Mouse (Mus musculus): ENCODE results near the gene Nptn. TPM values are rescaled to one million over a fixed set of nuclear protein-coding genes. Genes with fewer than 3 reads are reported as not detected.

Nptn gene
- total RNA-seq (2021) = 100 to 1,000 TPM; 834 to 835 TPM
- long read RNA-seq, experiment 1, transcript Nptn-201 (8 exons, 2,024 nt) = major isoform, 11 of 39 reads
- long read RNA-seq, experiment 1, partial matches to known transcripts = 9 of 39 reads
- long read RNA-seq, experiment 1, other reads (novel, unspliced or antisense) = 14 of 39 reads
- long read RNA-seq, experiment 2, transcript Nptn-201 (8 exons, 2,024 nt) = major isoform, 12 of 41 reads
- long read RNA-seq, experiment 2, partial matches to known transcripts = 1 of 41 reads
- long read RNA-seq, experiment 2, other reads (novel, unspliced or antisense) = 25 of 41 reads

GRCm38 (mm10) chr9:58581958-58582540, at the start of gene Nptn:
Gene Nptn, plus strand, starts transcription at chr9:58582240.
- TF ChIP-seq CTCF (conservative IDR thresholded peaks at IDR 0.05) = no peak
- peak; percentile 96 to 98 for DNase-seq (ENCODE audit: low spot score in 2 of 2)
- Histone ChIP-seq H3K4me3 (peak within 1 kb of the TSS; percentile 95), H3K27ac (peak within 1 kb of the TSS; percentile 99)

GRCm38 (mm10) chr9:58533322-58533721, 48.7 kb upstream of the Nptn start:
- H3K4me3 ChIP-seq = no peak overlapping the region
- no peak overlapping the region for H3K27ac ChIP-seq
- no peak for DNase-seq (ENCODE audit: low spot score in 2 of 2)
- no peak for TF ChIP-seq CTCF (conservative IDR thresholded peaks at IDR 0.05)

DNA sequence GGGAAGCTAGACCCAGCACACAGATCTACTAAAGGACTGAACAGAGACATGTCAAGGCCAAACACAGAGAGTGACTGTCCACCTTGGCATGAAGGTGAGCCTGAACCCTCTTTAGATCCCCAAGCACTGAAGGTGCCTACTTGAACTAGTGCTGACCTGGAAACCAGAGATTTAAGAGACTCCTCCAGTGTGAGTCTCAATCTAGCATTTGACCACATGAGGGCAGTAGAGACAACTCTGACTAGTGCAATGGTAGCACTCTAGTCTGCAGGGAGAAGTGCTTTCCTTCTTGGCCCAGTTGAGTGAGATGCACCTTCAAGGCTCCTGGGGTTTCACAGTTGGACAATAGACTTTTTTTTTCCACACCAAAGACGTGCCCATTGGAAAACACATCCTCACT, 47.3 kb upstream of the Nptn start:
- no peak overlapping the region for H3K4me3 ChIP-seq
- no peak overlapping the region for H3K27ac ChIP-seq
- peak; percentile 89 for TF ChIP-seq CTCF (conservative IDR thresholded peaks at IDR 0.05)
- peak; percentile 58 to 72 for DNase-seq (ENCODE audit: low spot score in 2 of 2)

DNA sequence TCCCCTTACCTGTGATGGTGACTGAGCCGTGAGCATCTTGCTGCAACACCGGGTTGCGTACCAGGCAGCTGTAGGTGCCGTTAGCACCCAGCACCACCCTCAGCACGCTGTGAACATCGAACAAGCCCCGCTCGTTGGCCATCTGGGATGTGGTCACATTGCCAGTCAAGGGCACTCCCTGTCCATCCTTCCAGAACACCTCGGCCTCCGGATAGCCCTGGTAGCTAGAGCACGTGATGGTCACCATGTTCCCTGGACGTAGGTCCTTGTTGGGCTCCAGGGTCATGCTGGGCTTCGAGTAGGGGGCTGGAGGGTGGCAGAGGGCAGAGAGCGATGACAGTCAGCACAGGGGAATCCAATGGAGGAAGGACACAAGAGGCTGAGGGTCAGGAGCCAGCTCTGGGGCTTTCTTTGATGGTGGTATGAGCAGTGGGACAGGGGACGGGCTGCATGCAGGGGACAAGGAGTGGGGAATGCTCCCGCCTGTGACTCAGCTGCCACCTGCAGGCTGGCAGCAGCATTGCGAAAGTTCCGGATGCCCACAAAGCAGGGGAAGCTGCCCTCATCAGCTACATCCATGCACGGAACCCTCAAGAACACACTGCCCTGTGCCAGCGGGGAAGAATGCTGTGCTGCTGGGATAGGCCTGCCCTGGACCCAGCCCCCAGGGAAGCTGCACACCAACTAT, 46.4 kb upstream of the Nptn start:
- H3K4me3 ChIP-seq = no peak overlapping the region
- H3K27ac ChIP-seq = no peak overlapping the region
- TF ChIP-seq CTCF (conservative IDR thresholded peaks at IDR 0.05) = peak; percentile 78
- peak; percentile 41 to 55 for DNase-seq (ENCODE audit: low spot score in 2 of 2)

- no peak overlapping the region for H3K27ac ChIP-seq
- DNase-seq (ENCODE audit: low spot score in 2 of 2) = no peak
- no peak for TF ChIP-seq CTCF (conservative IDR thresholded peaks at IDR 0.05)
- H3K4me3 ChIP-seq = no peak overlapping the region
These were observed 44.3 kb upstream of the Nptn start for GRCm38 (mm10) chr9:58537774-58538173.

DNA sequence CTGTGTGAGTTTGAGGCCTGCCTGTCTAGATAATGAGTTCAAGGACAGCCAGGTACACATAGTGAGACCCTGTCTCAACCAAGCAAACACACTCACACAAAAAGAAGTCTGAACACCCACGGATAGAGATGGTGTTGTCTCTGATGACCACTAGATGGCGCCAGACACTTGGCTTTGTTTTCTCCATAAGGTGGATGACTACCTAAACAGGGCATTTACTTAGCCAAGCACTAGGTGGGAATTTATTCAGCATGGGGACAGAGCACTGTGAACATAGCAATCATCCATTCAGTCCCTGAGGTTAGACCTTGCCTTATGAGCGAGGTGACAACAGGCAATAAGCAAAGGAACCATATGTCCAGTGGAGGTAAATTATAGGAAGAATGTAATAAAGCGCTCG, 42.2 kb upstream of the Nptn start:
- no peak overlapping the region for H3K27ac ChIP-seq
- no peak overlapping the region for H3K4me3 ChIP-seq
- peak; percentile 41 to 47 for DNase-seq (ENCODE audit: low spot score in 2 of 2)
- peak; percentile 98 for TF ChIP-seq CTCF (conservative IDR thresholded peaks at IDR 0.05)

- Histone ChIP-seq H3K4me3 (no peak overlapping the region), H3K27ac (peak overlapping the region; percentile 55; the same call in 1 of the 2 replicates)
- peak; percentile 62 to 66 for DNase-seq (ENCODE audit: low spot score in 2 of 2)
- TF ChIP-seq CTCF (conservative IDR thresholded peaks at IDR 0.05) = no peak
These were observed 40.1 kb upstream of the Nptn start for GRCm38 (mm10) chr9:58541895-58542338.

- DNase-seq (ENCODE audit: low spot score in 2 of 2) = peak in 1 of 2 experiments; percentile 44
- no peak for TF ChIP-seq CTCF (conservative IDR thresholded peaks at IDR 0.05)
- peak overlapping the region; percentile 88 for H3K27ac ChIP-seq
- peak overlapping the region; percentile 53 for H3K4me3 ChIP-seq
These were observed 37.1 kb upstream of the Nptn start for GRCm38 (mm10) chr9:58544879-58545324.

DNA sequence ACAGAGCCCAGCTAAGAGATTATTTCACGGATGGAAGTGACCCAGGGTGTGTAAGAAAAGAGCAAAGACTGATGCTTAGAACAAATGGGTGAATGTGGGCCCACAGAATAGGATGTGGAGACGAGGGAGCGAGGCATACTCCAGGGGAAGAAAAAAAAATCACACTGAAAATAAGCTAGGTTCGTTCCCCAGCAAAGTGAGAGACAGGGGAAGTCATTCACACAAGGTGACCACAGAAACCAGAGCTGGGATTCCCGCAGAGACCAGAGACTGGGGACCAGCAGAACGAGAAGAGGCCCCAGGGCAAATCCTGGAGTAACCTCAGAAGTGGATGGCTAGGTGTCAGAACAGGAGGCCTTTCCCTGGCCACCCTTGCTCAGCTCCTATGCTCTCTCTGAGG, 36.6 kb upstream of the Nptn start:
- no peak for TF ChIP-seq CTCF (conservative IDR thresholded peaks at IDR 0.05)
- DNase-seq (ENCODE audit: low spot score in 2 of 2) = no peak
- Histone ChIP-seq H3K4me3 (peak overlapping the region; percentile 53), H3K27ac (peak overlapping the region; percentile 88)

DNA sequence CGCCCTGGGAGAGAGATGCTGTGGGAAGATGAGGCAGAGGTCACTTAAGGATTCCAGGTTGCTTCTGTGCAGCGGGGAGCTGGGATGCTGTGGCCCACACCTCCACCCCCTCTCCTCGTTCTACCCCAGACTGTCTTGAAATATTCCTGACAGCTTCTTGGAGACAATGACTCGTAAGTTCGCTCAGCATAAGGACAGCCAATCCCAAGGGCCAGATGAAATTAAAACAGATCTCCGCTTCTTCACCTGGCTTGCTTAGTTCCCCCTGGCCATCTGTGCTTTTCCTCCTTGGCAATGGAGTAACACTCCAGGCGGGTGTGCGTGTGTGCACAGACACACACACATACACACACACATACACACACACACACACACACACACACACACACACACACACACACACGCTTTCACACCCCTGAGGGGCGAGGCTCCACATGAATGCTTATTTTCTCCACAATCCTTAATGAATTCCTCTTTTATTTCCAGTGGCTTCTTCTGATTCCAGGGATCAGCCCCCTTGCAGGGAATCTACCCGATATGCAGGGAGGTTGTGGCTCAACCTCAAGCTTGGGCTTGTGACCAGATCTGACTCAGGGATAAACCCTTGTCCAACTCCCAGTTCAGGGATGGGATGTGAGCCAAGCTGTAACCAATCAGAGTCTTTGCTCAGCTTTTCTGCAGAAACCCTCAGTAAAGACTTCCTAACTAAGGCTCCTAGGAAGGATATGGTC, 35.2 kb upstream of the Nptn start:
- no peak for TF ChIP-seq CTCF (conservative IDR thresholded peaks at IDR 0.05)
- Histone ChIP-seq H3K4me3 (no peak overlapping the region), H3K27ac (no peak overlapping the region)
- DNase-seq (ENCODE audit: low spot score in 2 of 2) = no peak

DNA sequence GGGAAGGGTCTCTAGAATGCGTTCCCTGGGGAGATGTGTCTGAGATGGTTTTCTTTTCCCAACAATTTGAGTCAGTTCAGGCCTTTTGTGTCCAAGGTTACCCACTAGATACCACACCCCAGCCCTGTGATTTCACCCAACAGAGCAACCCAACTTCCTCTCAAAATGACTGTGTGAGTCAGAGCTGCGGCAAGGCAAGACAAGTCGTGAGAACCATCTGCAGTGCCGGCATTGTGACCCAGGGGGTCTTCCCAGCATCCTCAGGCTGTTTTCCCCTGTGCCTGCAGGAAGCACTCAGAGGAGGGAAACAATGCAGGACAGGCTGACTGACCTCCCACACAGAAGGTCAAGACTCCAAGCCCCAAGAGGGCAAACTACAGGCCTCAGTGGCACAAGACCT, 33.1 kb upstream of the Nptn start:
- no peak for DNase-seq (ENCODE audit: low spot score in 2 of 2)
- no peak for TF ChIP-seq CTCF (conservative IDR thresholded peaks at IDR 0.05)
- Histone ChIP-seq H3K4me3 (no peak overlapping the region), H3K27ac (no peak overlapping the region)

DNA sequence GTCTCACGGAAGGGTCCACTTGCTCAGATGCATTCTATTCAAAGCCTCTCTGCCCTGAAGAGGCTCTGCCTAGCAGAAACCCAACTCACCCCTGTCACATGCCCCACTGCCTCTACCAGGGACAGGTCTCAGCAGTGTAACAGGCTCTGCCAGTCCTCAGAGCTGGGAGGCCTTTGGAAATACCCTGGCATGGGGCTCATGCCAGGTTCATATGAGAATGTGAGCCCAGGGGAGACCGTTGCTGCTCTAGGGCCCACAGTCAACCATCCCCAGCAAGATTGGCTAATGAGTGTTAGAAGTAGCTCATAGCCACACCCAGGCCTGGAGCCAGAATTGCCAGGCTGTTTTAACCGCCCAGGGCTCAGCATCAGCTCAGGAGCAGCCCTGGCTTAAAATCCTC, 32.3 kb upstream of the Nptn start:
- no peak for DNase-seq (ENCODE audit: low spot score in 2 of 2)
- no peak overlapping the region for H3K4me3 ChIP-seq
- no peak for TF ChIP-seq CTCF (conservative IDR thresholded peaks at IDR 0.05)
- no peak overlapping the region for H3K27ac ChIP-seq

DNA sequence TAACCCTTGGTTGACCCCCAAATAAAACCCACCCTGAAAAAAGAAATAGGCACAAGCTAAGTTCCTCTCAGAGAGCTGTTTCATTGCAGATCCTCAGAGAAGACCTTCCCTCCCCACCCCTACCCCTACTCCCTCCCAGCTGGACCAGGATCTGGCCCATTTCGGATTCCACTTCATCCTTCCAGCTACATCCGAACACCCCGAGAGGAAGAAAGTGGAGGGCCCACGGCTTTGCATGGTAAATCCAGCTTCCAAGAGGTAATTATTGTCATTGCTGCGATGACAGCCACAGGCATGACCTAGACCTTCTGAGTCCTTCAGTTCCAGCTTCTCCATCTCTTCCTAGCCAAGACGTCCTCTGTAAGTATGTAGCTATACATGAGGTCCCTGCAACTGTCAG, 31.1 kb upstream of the Nptn start:
- DNase-seq (ENCODE audit: low spot score in 2 of 2) = no peak
- H3K4me3 ChIP-seq = no peak overlapping the region
- no peak for TF ChIP-seq CTCF (conservative IDR thresholded peaks at IDR 0.05)
- no peak overlapping the region for H3K27ac ChIP-seq
